Mouse (Mus musculus): ENCODE results near the gene Cycs.
"Not testable (repeated sequence)": the region's sequence is repeated elsewhere in the genome, so short reads cannot be mapped to it uniquely, and the experiment has no call there.

Gene Cycs

DNA sequence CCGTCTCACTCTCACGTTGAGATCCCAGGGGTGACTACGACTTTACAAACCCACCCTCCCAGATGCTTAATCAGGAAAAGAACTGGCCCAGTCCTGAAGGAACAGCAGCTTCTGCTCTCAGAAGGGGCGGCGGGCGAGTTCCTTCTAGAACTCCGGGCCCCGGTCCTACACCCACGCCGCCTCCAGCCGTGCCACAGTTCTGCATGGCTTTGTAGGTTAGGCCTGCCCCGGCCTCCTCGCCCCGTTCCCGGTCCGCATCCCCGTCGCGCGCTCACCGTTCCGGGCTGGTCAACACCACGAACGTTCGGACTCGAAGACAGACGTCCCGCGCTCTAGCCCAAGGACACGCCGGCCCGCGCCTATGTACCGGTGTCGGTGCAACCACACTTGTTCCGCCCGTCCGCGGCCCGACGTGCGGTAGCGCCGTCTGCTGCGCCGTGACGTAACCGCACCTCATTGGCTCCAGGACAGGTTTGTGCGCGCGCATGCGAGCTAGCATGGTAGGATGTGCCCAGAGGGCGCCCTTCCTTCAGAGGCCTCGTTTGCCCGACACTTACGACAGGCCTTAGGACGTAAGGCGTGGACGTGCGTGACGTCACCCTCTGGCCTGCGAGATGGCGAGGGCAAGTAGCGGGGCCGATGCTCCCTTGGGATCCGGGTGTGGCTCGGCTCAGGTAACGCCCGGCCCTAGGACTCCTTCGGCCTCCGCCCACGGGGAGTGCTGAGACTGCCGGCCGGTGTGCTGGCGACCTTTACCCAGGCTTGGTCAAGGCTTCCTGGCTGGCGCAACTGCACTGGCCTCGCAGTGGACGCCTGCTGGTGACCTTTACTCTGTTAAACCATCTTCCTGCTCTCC, at the start of gene Cycs:
TSS of gene Cycs (minus strand) at position 398 of the 856 bp plus-strand sequence.
- DNase-seq (ENCODE audit: extremely low spot score) = peak; percentile 98

GRCm38 (mm10) chr6:50601620-50602019, 35.3 kb upstream of the Cycs start:
- DNase-seq (ENCODE audit: extremely low spot score) = peak; percentile 59

- no peak for DNase-seq (ENCODE audit: extremely low spot score)
These were observed 32.2 kb upstream of the Cycs start for GRCm38 (mm10) chr6:50598560-50598959.

DNA sequence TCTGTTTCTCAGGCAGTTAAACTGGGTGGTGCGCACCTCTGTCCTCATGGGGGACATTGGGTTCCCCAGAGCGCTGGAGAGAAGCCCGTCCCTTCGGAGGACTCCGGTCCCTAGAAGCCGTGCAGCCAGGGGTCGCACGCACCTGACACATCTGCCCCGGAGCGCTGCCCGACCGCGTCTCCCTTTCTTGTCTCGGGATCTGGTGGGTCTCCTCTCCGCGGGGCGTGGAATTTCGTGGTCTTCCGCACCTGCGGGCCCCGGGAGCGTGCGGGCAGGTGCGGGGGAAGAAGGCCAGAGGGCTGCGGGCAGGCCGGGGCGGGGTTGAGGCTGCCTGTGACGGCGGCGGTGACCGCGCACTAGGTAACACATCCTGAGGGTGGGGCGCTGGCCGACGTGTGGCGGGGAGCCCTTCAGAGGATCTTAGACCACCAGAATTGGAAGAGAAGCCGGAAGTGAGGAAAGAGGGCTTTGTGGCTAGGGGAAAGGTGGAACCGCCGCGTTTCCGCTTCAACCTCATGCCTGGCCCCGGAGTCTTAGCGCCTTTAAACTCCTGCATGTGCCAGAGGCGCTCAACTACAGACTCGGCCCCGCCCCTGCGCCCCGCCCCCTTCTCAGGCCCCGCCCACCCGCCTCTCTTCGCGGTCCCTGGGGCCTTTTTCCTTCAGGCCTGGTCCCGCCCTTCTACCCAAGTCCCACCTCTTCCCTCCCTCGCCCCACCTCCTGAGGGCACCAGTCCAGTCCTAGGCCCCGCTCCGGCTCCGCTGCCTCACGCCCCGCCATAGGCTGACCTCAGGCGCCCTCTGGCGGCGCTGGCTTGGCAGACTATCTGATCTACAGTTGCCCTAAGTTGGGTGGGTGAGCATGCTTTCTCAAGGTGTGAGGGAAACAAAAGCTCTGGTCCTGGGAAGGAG, 30.2 kb upstream of the Cycs start, which contains the start of gene 4921507P07Rik:
TSS of gene 4921507P07Rik (minus strand) at position 332 of the 911 bp plus-strand sequence.
- peak; percentile 97 for DNase-seq (ENCODE audit: extremely low spot score)

DNA sequence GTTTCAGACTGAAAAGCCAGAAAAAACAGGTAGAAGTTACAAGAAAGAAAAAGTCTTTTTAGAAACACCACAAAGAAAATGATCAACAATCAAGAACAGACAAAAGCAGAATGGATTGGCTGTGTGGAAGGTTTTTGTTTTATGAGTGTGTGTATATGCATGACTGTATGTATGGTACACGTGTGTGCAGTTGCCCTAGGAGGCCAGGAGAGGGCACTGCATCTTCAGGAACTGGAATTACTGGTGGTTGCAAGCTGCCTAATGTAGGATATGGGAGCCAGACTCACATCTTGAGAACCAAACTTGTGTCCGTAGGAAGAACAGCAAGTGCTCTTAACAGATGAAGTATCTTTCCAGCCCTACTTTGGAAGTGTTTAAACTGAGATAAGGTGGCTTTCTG, 28.0 kb upstream of the Cycs start:
- DNase-seq (ENCODE audit: extremely low spot score) = no peak

- no peak for DNase-seq (ENCODE audit: extremely low spot score)
These were observed 27.1 kb upstream of the Cycs start for GRCm38 (mm10) chr6:50593334-50593845.

GRCm38 (mm10) chr6:50590234-50590633, 23.9 kb upstream of the Cycs start:
- no peak for DNase-seq (ENCODE audit: extremely low spot score)

GRCm38 (mm10) chr6:50588251-50588650, 21.9 kb upstream of the Cycs start:
- peak; percentile 64 for DNase-seq (ENCODE audit: extremely low spot score)

DNA sequence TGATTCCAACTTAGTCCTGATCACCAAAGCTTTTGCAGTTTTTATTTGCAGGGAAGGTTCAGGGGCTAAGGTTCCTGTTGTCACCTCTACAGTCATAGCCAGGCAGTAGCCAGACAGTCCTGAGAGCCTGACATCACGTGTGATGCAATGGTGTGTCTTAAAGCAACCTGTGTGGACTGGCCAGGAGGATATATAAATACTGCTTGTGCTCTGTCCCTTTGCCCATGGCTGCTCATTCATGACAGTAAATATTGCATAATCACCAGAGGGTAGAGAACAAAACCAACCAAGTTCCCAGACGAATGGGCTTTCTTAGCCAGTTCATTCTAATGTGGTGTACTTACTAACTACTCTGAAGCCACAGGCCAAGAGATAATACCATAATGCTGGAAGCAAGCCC, 21.1 kb upstream of the Cycs start:
- no peak for DNase-seq (ENCODE audit: extremely low spot score)

- DNase-seq (ENCODE audit: extremely low spot score) = no peak
These were observed 20.0 kb upstream of the Cycs start for GRCm38 (mm10) chr6:50586316-50586715.

DNA sequence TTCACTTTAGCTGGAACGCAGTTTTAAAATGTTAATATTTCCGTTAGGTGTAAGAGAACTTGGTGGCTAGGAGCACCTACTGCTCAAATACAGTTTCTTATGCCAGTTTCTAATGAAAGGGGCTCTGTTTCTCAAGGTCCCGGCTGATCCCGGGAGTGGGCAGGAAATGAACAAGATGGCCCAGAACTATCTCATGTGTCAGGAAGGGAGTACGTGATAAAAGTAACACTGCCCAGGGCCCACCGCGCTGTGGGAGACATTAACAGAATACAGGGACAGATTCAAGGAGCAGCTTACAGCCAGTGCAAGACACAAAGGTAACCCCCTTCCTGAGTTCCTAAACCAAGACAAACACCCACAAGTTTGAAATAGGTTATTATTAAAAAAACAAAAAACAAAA, 19.4 kb upstream of the Cycs start:
- DNase-seq (ENCODE audit: extremely low spot score) = no peak

DNA sequence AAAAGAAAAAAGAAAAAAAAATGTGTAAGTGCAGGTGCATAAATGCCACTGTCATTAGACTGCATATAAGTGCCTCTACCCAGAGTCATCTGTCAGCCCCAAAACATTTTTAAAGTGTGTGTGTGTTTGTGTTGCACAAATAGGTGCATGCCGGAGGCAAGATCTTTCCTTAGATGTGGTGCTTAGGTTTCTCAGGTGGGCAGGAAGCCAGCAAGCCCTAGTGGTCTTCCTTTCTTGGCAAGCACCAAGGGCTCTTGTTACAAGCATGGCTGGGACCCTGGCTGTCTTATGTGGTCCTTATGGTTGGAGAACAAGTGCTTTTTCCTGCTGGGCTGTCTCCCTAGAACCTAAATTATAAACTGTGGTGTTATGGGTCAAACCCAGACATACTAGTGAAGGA, 5.3 kb upstream of the Cycs start:
- no peak for DNase-seq (ENCODE audit: extremely low spot score)

DNA sequence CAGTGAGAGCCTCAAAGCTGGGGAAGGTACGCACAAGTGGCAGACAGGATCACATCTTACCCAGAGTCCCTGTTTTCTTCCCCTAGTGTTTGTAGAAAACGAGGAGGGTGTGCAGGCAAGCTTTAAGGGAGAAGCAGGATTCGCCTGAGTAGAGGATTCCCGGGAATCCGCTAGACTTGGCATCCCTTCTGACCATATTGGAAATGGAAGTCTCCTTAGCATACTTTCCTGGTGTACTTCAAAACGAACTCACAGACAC, 588 bp upstream of the Cycs start:
- no peak for DNase-seq (ENCODE audit: extremely low spot score)

GRCm38 (mm10) chr6:50563651-50564050, 2.7 kb downstream of the Cycs start:
- DNase-seq (ENCODE audit: extremely low spot score) = no peak

DNA sequence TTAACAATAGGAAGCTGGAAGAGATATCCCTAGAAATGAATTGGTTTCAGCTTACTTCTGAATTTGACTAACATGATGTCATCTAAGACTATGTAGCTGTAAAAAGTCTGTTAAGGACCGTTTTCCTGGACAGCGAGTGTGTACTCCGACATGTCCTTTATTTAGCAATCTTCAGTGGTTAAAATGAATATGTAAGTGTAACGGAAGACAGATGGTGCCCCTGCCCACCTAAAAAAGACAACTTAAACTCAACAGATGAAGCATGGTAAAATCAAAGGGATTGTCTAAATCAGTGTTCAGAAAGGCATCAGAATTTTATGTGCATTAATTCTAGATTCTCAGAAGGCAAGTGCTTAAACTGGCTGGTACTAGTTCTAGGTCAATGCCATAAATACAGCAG, 3.9 kb downstream of the Cycs start:
- DNase-seq (ENCODE audit: extremely low spot score) = no peak

- DNase-seq (ENCODE audit: extremely low spot score) = no peak
These were observed 5.6 kb downstream of the Cycs start for GRCm38 (mm10) chr6:50560776-50561175.

GRCm38 (mm10) chr6:50558877-50559276, 7.5 kb downstream of the Cycs start:
- no peak for DNase-seq (ENCODE audit: extremely low spot score)

DNA sequence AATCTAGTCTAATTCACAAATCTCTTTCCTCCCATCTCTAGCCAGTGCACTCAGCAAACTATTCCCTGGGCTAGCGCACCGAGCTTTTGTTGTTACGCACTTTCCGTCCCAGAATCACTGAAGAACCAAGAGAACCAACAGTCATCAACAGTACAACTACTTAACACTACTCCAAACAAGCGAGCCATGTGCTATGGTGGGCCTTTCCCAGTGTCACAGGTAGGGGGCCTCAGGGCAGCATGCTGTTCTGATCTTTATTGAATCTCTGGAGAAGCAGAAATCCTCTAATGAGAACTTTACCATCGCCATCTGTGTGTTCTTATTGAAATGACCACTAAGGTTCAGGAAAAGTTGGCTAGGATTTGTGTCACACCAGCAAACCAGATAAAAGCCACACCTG, 8.8 kb downstream of the Cycs start:
- DNase-seq (ENCODE audit: extremely low spot score) = no peak

- DNase-seq (ENCODE audit: extremely low spot score) = not testable (repeated sequence)
These were observed 12.1 kb downstream of the Cycs start for GRCm38 (mm10) chr6:50554223-50554622.

DNA sequence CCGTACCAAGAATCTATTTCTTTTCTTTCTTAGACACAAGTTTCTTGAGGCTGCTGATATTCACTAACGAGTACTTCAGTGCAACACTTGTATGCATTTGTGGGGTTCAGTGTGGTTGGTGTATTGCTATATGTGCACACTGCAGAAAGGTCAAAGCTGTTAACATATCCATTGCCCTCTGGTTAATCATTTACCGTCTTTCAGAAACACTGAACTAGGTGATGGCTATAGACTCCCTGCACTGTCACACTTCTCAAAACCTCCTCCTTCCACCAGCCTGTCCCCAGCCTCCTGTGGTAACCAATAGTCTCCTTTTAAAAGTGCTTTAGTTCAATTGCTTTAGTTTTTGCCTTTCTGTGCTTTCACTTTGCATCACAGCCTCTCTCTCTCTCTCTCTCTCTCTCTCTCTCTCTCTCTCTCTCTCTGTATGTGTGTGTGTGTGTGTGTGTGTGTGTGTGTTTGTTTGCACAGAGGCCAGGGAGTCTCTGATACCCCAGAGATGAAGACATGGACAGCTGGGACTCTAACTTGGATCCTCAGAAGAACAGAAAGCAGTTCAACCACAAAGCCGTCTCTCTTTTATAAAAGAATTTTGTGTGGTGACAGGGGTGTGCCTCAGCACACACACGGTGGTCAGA, 13.3 kb downstream of the Cycs start:
- no peak for DNase-seq (ENCODE audit: extremely low spot score)

DNA sequence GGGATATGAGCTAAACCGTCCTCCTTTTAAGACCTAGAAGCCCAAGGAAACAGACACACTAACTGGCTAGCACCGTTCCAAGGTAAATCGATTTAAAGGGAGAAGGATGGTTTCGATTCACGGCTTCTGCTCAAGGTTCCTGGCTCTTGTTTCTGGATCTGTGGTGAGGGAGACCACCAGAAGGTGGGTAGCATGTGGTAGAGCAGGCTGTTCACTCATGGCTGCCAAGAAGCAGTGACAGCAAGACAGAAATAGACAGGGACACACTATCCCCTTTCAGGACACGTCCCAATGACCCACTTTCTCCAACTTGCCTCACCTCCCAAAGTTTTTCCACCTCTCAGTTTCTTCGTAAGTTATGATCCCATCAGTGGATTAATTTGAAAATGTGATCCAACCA, 16.5 kb downstream of the Cycs start:
- DNase-seq (ENCODE audit: extremely low spot score) = no peak

DNA sequence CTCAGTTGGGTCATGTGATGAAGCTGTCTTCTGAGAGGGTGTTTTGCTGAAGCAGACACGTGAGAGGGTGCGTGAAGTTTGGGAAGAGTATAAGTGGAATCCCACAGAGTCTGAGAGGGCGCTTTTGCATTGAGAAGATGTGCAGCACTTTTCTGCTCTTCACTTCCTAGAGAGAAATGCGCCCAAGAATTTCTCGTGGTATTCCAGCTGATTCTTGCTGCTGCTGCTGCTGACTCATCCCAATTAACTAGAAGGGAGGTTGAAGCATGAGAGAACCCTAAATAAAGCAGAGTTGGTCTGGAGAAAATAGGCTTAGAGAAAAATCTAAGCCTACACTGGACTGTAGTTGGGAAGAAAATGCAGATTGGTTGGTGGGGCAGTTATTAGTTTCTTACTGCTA, 17.3 kb downstream of the Cycs start:
- no peak for DNase-seq (ENCODE audit: extremely low spot score)
